Mouse (Mus musculus): ENCODE results near the gene Edf1. TPM values are rescaled to one million over a fixed set of nuclear protein-coding genes. Genes with fewer than 3 reads are reported as not detected.
"Not testable (repeated sequence)": the region's sequence is repeated elsewhere in the genome, so short reads cannot be mapped to it uniquely, and the experiment has no call there.

The Edf1 gene
- polyA plus RNA-seq, 1 experiment = 413 TPM

DNA sequence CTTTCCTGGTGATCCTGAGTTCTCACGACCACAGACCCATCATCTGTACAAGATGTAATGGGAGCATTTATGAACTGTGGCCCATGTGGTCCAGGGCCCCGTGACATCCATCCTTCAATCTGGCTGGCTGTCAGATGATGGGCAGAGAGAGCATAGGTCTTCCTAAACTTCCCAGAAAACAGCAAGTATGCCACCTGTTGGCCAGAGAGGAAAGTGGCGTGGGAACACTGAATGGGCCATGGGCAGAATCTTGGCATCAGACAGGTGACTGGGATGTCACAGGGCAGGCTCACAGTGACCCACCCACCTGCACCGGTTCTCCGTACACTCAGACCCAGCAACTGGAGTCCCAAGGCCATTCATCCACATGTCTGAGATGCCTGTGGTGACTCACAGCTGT lies 6.5 kb upstream of the Edf1 start:
- H3K4me1 ChIP-seq (ENCODE audit: control insufficient read depth, insufficient read depth, insufficient read length, low read length) = peaks cover 15% of the 10 kb centered on the region; the same call in 1 of the 2 replicates
- H3K27me3 ChIP-seq (ENCODE audit: control insufficient read depth, insufficient read depth, low read length) = no peaks in the 10 kb centered on the region
- H3K27ac ChIP-seq (ENCODE audit: insufficient read depth, low read depth, low read length) = no peak overlapping the region
- no peak overlapping the region for H3K4me3 ChIP-seq (ENCODE audit: low read depth, low read length)
- 19% methylated on average over 5 of the region's 5 CpGs for WGBS
- TF ChIP-seq POLR2A (IDR thresholded peaks at IDR 0.05; ENCODE audit: low read depth, low read length) = no peak
- peak; percentile 63; the same call in 1 of the 2 replicates for TF ChIP-seq CTCF (IDR thresholded peaks at IDR 0.05; ENCODE audit: extremely low read depth, insufficient read length, insufficient replicate concordance, low read depth, low read length)
- no peaks in the 10 kb centered on the region for H3K36me3 ChIP-seq (ENCODE audit: control insufficient read depth, insufficient read depth, low read length)

DNA sequence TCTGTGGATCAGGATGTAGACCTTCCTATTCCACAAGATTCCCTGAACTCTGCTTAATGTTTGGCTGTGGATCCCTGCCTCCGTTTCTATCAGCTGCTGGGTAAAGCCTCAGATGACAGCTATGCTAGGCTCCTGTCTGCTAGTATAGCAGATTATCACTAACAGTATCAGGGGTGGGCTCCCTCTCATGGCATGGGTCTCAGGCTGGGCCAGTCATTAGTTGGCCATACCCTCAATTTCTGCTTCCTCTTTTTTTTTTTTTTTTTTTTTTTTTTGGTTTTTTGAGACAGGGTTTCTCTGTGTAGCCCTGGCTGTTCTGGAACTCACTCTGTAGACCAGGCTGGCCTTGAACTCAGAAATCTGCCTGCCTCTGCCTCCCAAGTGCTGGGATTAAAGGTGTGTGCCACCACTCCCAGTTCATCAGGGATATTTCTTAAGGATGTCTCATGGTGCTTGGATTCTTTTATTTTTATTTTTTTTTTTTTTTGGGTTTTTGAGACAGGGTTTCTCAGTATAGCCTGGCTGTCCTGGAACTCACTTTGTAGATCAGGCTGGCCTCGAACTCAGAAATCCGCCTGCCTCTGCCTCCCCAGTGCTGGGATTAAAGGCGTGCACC lies 4.4 kb upstream of the Edf1 start:
- not testable (repeated sequence) for H3K27ac ChIP-seq (ENCODE audit: insufficient read depth, low read depth, low read length); H3K36me3 ChIP-seq (ENCODE audit: control insufficient read depth, insufficient read depth, low read length); H3K27me3 ChIP-seq (ENCODE audit: control insufficient read depth, insufficient read depth, low read length); H3K4me3 ChIP-seq (ENCODE audit: low read depth, low read length)
- peaks cover 16% of the 10 kb centered on the region; the same call in 1 of the 2 replicates for H3K4me1 ChIP-seq (ENCODE audit: control insufficient read depth, insufficient read depth, insufficient read length, low read length)
- WGBS = 89% methylated on average over 4 of the region's 4 CpGs

DNA sequence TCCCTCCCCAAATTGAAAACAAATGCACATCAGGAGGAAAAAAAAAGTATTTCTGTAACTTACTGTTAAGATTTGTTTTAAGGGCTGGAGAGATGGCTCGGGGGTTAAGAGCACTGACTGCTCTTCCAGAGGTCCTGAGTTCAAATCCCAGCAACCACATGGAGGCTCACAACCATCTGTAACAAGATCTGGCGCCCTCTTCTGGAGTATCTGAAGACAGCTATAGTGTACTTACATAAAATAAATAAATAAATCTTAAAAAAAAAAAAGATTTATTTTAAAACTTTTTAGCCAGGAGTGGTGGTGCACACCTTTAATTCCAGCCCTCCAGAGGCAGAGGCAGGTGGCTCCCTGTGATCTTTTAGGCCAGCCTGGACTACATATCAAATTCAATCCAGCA lies 2.2 kb upstream of the Edf1 start:
- H3K27me3 ChIP-seq (ENCODE audit: control insufficient read depth, insufficient read depth, low read length); H3K27ac ChIP-seq (ENCODE audit: insufficient read depth, low read depth, low read length); H3K4me3 ChIP-seq (ENCODE audit: low read depth, low read length); H3K36me3 ChIP-seq (ENCODE audit: control insufficient read depth, insufficient read depth, low read length); H3K4me1 ChIP-seq (ENCODE audit: control insufficient read depth, insufficient read depth, insufficient read length, low read length): not testable (repeated sequence)
- WGBS = 69% methylated on average over 2 of the region's 2 CpGs

DNA sequence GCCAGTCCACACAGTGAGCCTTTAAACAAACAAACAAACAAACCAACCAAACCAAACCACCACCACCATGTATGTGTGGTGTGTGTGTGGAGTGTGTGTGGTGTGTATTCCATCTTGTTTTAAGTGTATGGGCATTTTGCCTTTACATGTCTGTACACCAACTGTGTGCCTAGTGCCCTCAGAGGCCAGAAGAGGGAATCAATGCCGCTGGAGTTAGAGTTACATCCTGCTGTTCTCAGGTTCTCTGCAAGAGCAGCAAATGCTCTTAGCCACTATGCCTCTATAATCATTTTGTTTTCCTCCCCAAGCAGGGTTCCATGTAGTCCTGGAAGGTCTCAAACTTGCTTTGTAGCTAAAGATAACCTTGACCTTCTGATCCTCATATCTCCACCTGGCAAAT lies 1.4 kb upstream of the Edf1 start:
- no peak overlapping the region for H3K27ac ChIP-seq (ENCODE audit: insufficient read depth, low read depth, low read length)
- H3K4me1 ChIP-seq (ENCODE audit: control insufficient read depth, insufficient read depth, insufficient read length, low read length) = peaks cover 2% of the 10 kb centered on the region; the same call in 1 of the 2 replicates
- H3K27me3 ChIP-seq (ENCODE audit: control insufficient read depth, insufficient read depth, low read length) = no peaks in the 10 kb centered on the region
- H3K36me3 ChIP-seq (ENCODE audit: control insufficient read depth, insufficient read depth, low read length) = peaks cover 15% of the 10 kb centered on the region
- no peak overlapping the region for H3K4me3 ChIP-seq (ENCODE audit: low read depth, low read length)
- no peak for TF ChIP-seq CTCF (IDR thresholded peaks at IDR 0.05; ENCODE audit: extremely low read depth, insufficient read length, insufficient replicate concordance, low read depth, low read length)
- no peak for TF ChIP-seq POLR2A (IDR thresholded peaks at IDR 0.05; ENCODE audit: low read depth, low read length)
- WGBS = 48% methylated on average over 1 of the region's 1 CpGs

DNA sequence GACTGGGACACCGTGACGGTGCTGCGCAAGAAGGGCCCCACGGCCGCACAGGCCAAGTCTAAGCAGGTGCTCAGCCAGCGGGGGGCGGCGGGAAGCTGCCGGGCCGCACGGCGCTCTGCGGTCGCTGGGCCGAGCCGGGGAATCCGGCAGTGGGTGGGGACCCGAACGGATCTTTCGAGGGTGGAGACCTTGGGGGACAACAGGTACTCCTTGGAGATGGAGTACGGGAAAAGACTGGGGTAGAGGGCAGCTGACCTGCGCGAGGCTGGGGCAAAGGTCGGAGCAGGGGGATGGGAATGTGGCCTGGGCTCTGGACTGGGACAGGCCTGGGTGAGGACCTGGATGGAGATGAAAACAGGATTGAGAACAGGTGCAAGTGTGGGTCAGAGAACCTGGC lies 315 bp downstream of the Edf1 start:
- peak overlapping the region; percentile 89 for H3K4me3 ChIP-seq (ENCODE audit: low read depth, low read length)
- TF ChIP-seq CTCF (IDR thresholded peaks at IDR 0.05; ENCODE audit: extremely low read depth, insufficient read length, insufficient replicate concordance, low read depth, low read length) (no peak), POLR2A (IDR thresholded peaks at IDR 0.05; ENCODE audit: low read depth, low read length) (no peak)
- no peaks in the 10 kb centered on the region for H3K27me3 ChIP-seq (ENCODE audit: control insufficient read depth, insufficient read depth, low read length)
- peaks cover 30% of the 10 kb centered on the region for H3K36me3 ChIP-seq (ENCODE audit: control insufficient read depth, insufficient read depth, low read length)
- under 1% methylated on average over 24 of the region's 24 CpGs for WGBS
- peak overlapping the region; percentile 84 for H3K27ac ChIP-seq (ENCODE audit: insufficient read depth, low read depth, low read length)
- H3K4me1 ChIP-seq (ENCODE audit: control insufficient read depth, insufficient read depth, insufficient read length, low read length) = peaks cover 15% of the 10 kb centered on the region

DNA sequence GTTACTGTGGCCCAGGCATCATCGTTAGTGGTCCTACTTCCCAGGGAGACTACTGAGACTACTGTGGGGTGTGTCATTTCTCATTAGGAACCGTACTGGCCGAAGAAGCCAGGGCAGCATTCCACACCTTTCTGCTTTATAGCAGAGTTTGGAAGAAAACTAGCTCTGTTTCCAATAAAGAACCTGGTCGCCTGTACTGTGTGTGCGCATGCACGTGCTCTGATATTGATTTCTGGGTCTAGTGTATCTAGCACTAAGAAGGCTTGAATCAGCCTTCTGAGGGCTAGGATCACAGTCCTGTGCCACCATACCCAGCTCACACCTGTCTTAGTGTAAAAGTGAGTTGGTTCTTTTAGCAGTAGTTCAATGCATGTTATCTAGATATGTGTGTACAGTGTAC lies 1.1 kb downstream of the Edf1 start:
- TF ChIP-seq CTCF (IDR thresholded peaks at IDR 0.05; ENCODE audit: extremely low read depth, insufficient read length, insufficient replicate concordance, low read depth, low read length) = no peak
- no peak for TF ChIP-seq POLR2A (IDR thresholded peaks at IDR 0.05; ENCODE audit: low read depth, low read length)
- 35% methylated on average over 6 of the region's 6 CpGs for WGBS
- peak overlapping the region; percentile 89; the same call in 1 of the 2 replicates for H3K4me3 ChIP-seq (ENCODE audit: low read depth, low read length)
- H3K4me1 ChIP-seq (ENCODE audit: control insufficient read depth, insufficient read depth, insufficient read length, low read length) = peaks cover 22% of the 10 kb centered on the region
- H3K27ac ChIP-seq (ENCODE audit: insufficient read depth, low read depth, low read length) = peak overlapping the region; percentile 84
- peaks cover 38% of the 10 kb centered on the region for H3K36me3 ChIP-seq (ENCODE audit: control insufficient read depth, insufficient read depth, low read length)
- H3K27me3 ChIP-seq (ENCODE audit: control insufficient read depth, insufficient read depth, low read length) = no peaks in the 10 kb centered on the region

DNA sequence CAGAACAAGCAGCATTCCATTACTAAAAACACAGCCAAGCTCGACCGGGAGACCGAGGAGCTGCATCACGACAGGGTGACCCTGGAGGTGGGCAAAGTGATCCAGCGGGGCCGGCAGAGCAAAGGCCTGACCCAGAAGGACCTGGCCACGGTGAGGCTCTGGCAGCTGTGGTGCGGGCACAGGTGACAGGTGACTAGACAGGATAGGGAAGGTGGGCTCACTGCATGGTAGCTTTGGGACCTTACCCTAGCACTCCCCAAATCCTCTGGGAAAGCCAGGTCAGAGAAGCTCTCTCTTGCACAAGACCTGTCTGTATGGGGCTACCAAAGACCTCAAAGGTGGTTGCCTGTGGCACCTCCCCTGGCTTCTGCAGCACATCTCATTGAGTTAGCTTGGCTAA lies 2.9 kb downstream of the Edf1 start:
- H3K4me3 ChIP-seq (ENCODE audit: low read depth, low read length) = no peak overlapping the region
- peaks cover 32% of the 10 kb centered on the region for H3K4me1 ChIP-seq (ENCODE audit: control insufficient read depth, insufficient read depth, insufficient read length, low read length)
- H3K27me3 ChIP-seq (ENCODE audit: control insufficient read depth, insufficient read depth, low read length) = no peaks in the 10 kb centered on the region
- no peak for TF ChIP-seq POLR2A (IDR thresholded peaks at IDR 0.05; ENCODE audit: low read depth, low read length)
- no peak for TF ChIP-seq CTCF (IDR thresholded peaks at IDR 0.05; ENCODE audit: extremely low read depth, insufficient read length, insufficient replicate concordance, low read depth, low read length)
- no peak overlapping the region for H3K27ac ChIP-seq (ENCODE audit: insufficient read depth, low read depth, low read length)
- 90% methylated on average over 8 of the region's 8 CpGs for WGBS
- H3K36me3 ChIP-seq (ENCODE audit: control insufficient read depth, insufficient read depth, low read length) = peaks cover 45% of the 10 kb centered on the region

DNA sequence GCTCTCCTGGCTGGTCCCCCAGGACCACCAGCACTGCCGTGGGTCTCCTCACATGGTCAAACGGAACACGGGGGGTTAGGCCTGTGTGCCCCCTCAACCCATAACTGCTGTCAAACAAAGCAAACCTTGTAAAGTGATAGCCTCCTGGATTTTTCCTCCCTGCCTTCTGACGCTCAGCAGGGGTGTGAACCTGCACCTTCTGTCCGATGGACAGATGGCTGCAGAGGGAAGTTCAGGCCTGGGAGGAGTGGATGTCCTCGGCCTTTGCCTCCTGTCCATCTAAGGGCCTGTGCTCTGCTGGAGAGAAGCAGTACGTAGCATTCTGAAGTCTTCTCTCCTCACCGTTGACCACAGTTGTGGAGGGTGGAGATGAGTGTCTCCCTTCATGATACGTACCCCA lies 4.3 kb downstream of the Edf1 start:
- H3K4me1 ChIP-seq (ENCODE audit: control insufficient read depth, insufficient read depth, insufficient read length, low read length) = peaks cover 30% of the 10 kb centered on the region
- TF ChIP-seq CTCF (IDR thresholded peaks at IDR 0.05; ENCODE audit: extremely low read depth, insufficient read length, insufficient replicate concordance, low read depth, low read length) = no peak
- TF ChIP-seq POLR2A (IDR thresholded peaks at IDR 0.05; ENCODE audit: low read depth, low read length) = no peak
- WGBS = 79% methylated on average over 9 of the region's 9 CpGs
- H3K36me3 ChIP-seq (ENCODE audit: control insufficient read depth, insufficient read depth, low read length) = peaks cover 46% of the 10 kb centered on the region
- no peak overlapping the region for H3K4me3 ChIP-seq (ENCODE audit: low read depth, low read length)
- H3K27me3 ChIP-seq (ENCODE audit: control insufficient read depth, insufficient read depth, low read length) = no peaks in the 10 kb centered on the region
- peak overlapping the region; percentile 52 for H3K27ac ChIP-seq (ENCODE audit: insufficient read depth, low read depth, low read length)

Measured in small intestine, adult 2 months (tissue).